In genomic region chr10:41293019-41293418, GRCm38 (mm10) we compare ENCODE assay signal across 11 mouse cellular contexts. TPM values are rescaled to one million over a fixed set of nuclear protein-coding genes. Genes with fewer than 3 reads are reported as not detected.
DNase-seq lines count a peak whose midpoint lies in the region; ATAC-seq and TF ChIP-seq lines count a peak whose summit lies in the region.
"Had no signal": no experiment of that assay in that cellular context is flagged by ENCODE, and none has a peak within 500 bp of the region (broad histone marks: within the 10 kb centered on the region; RNA-seq: fewer than 3 reads in every experiment).

No protein-coding gene starts in this region.

- H3K4me1 ChIP-seq in kidney, embryonic 14.5 days (ENCODE audit: control insufficient read depth, insufficient read depth, low read length): peaks cover 8% of the 10 kb centered on the region
- peaks cover 6% of the 10 kb centered on the region; the same call in 1 of the 2 replicates for H3K4me1 ChIP-seq in neural tube, embryonic 11.5 days (ENCODE audit: control insufficient read depth, insufficient read depth, low read length)

- no peak overlapping the region for H3K27ac ChIP-seq in kidney, embryonic 14.5 days (ENCODE audit: low read depth, low read length)
- H3K27ac ChIP-seq in neural tube, embryonic 11.5 days (ENCODE audit: low read depth, low read length): no peak overlapping the region
- no peak overlapping the region for H3K27ac ChIP-seq in left cerebral cortex, adult 2 months

- WGBS in kidney, embryonic 14.5 days: 2% methylated on average over 7 of the region's 7 CpGs
- WGBS in neural tube, embryonic 11.5 days: 13% methylated on average over 7 of the region's 7 CpGs

- H3K4me3 ChIP-seq in kidney, embryonic 14.5 days (ENCODE audit: low read length): no peak overlapping the region
- no peak overlapping the region for H3K4me3 ChIP-seq in neural tube, embryonic 11.5 days (ENCODE audit: low read depth, low read length)
- H3K4me3 ChIP-seq in left cerebral cortex, adult 2 months: no peak overlapping the region

- H3K4me2 ChIP-seq in kidney, embryonic 14.5 days (replicated peaks; ENCODE audit: low read depth, low read length): peak overlapping the region; percentile 27; the same call in 1 of the 2 replicates
- H3K4me2 ChIP-seq in neural tube, embryonic 11.5 days (ENCODE audit: low read depth): no peak overlapping the region
- H3K4me2 ChIP-seq: midbrain, embryonic 11.5 days had no signal

- no peak for ATAC-seq in kidney, embryonic 14.5 days (ENCODE audit: low FRiP score, low TSS enrichment)
- ATAC-seq in neural tube, embryonic 11.5 days (ENCODE audit: insufficient read depth, low FRiP score, low TSS enrichment): no peak

- intact Hi-C loops in left cerebral cortex, adult 2 months (cut with DNase I): no loop called here

- H3K9me3 ChIP-seq in kidney, embryonic 14.5 days (ENCODE audit: control insufficient read depth, low read length): no peaks in the 10 kb centered on the region
- H3K9me3 ChIP-seq in neural tube, embryonic 11.5 days (ENCODE audit: control insufficient read depth, low read length): no peaks in the 10 kb centered on the region

- H3K9ac ChIP-seq in kidney, embryonic 14.5 days (ENCODE audit: low read depth, low read length): no peak overlapping the region
- no peak overlapping the region for H3K9ac ChIP-seq in neural tube, embryonic 11.5 days (ENCODE audit: low read length)

- no peaks in the 10 kb centered on the region for H3K36me3 ChIP-seq in kidney, embryonic 14.5 days (ENCODE audit: control insufficient read depth, insufficient read depth, low read length)
- H3K36me3 ChIP-seq in neural tube, embryonic 11.5 days (ENCODE audit: control insufficient read depth, insufficient read depth, low read length): no peaks in the 10 kb centered on the region

- no peak for DNase-seq in kidney, adult 18-20 months
- DNase-seq in fibroblast of lung, adult 2 months (ENCODE audit: low read depth): peak; percentile 67
- DNase-seq in kidney, postnatal 14 days: peak; percentile 10
- DNase-seq in neural tube, embryonic 11.5 days (ENCODE audit: low spot score): peak; percentile 61
- no peak for DNase-seq in spleen, postnatal 36 days (ENCODE audit: low spot score in 2 of 2)
- no peak for DNase-seq in left cerebral cortex, adult 2 months (ENCODE audit: extremely low spot score in 1 of 2, low spot score in 2 of 2)
- no peak for DNase-seq in frontal cortex, postnatal 14 days (ENCODE audit: low spot score in 2 of 2)
- DNase-seq: cerebellum, postnatal 14 days; right cerebral cortex, postnatal 25 days had no signal

- H3K27me3 ChIP-seq in kidney, embryonic 14.5 days (ENCODE audit: control insufficient read depth, insufficient read depth, low read length): no peaks in the 10 kb centered on the region
- H3K27me3 ChIP-seq in neural tube, embryonic 11.5 days (ENCODE audit: control insufficient read depth, insufficient read depth, low read length): no peaks in the 10 kb centered on the region

- no peak for TF ChIP-seq CTCF in left cerebral cortex, adult 2 months (IDR thresholded peaks at IDR 0.05)

RNA-seq across cellular contexts. Expression of gene Fig4, which starts 10.0 kb away (rescaled TPM):
- 10.1 and 15.3 TPM in 2 replicates for polyA plus RNA-seq in kidney, embryonic 14.5 days (2014; fragmentation: Nextera tagmentation; extraction: Ambion mirVana)
- polyA plus RNA-seq in neural tube, embryonic 11.5 days (2014; fragmentation: Nextera tagmentation; extraction: Ambion mirVana): 25.2 and 29.6 TPM in 2 replicates
- total RNA-seq in left cerebral cortex, adult 2 months (2021): 10 to 100 TPM; 25.2 to 25.6 TPM

RNA-seq across cellular contexts. Expression of gene Ak9, which starts 10.8 kb away (rescaled TPM):
- 0.06 TPM in 1 of 2 replicates, not detected in the other for polyA plus RNA-seq in kidney, embryonic 14.5 days (2014; fragmentation: Nextera tagmentation; extraction: Ambion mirVana)
- polyA plus RNA-seq in neural tube, embryonic 11.5 days (2014; fragmentation: Nextera tagmentation; extraction: Ambion mirVana): not detected in 2 replicates
- total RNA-seq in left cerebral cortex, adult 2 months (2021): under 1 TPM; 0.05 to 0.07 TPM
- polyA plus RNA-seq: midbrain, embryonic 11.5 days had no signal

Comparison
In these comparisons a context has a peak if more than half of its experiments do, and no peak if none do; other contexts are left out.
1. DNase-seq: peak in fibroblast of lung, adult 2 months (single experiment), kidney, postnatal 14 days (single experiment) and neural tube, embryonic 11.5 days (single experiment); none in kidney, adult 18-20 months (single experiment), spleen, postnatal 36 days (0 of 2), left cerebral cortex, adult 2 months (0 of 2) and frontal cortex, postnatal 14 days (0 of 2).